Mouse (Mus musculus): ENCODE data around the gene Actrt2. TPM values are rescaled to one million over a fixed set of nuclear protein-coding genes. Genes with fewer than 3 reads are reported as not detected.

Actrt2 gene
- total RNA-seq, 4 experiments from 2014 or later: not detected

DNA sequence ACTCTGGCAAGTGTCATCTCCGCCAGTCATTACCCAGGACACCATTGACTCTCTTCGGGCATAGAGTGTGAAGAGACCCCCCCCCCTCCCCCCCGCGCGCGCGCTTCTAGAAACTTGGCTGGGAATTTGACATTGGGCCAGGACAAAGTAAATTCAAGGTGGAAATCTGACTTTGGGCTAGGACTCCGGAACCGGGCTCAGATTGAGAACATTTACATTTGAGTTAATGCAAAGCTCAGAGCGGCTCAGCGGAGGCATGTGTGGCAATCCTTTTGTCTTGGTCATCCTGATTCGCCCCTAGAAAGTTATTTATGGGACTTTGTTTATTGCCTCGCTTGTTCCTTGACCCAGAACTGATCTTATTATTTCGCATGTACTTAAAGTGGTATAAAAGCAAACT lies 14.6 kb upstream of the Actrt2 start:
- DNase-seq: no peak

GRCm38 (mm10) chr4:154675441-154676000 lies 7.9 kb upstream of the Actrt2 start:
- DNase-seq: no peak

GRCm38 (mm10) chr4:154674966-154675365 lies 7.3 kb upstream of the Actrt2 start:
- no peak for DNase-seq

DNA sequence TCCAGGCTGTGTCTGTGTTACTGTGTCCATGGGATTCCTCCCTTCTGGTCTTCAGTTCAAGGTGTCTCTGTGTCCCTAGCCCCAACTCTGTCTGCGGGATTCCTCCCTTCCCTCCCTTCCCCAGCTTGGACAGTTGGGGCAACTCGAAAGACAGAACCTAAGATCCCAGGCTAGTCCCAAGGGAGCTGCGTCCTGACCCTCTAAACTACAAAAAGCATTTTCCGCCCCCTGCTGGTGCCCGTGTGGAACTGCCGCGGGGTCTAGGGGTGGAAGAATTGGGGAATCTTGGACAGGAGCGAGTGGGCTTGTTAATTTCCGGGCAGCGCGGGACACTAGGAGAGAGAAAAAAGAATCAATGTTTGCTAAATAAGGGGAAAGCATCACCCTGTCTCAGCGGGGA lies 6.9 kb upstream of the Actrt2 start:
- no peak for DNase-seq

DNA sequence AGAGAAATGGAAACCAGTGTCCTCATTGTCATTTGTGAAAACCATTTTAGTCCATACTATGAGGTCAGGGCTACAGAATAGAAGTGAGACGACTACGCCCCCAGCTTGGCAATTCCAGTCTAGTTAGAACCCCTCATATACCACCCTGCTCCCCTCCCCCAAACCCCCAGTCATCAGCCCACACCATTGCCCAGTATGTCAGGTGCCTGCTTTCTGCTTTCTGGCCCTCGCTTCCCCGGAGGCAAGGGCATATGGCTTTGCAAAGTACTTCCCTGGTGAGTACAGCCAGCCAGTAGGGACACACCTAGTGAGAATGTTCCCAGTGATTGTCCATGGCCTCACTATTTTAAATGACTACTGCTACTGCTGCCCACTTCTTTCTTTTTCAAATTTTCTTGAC lies 6.3 kb upstream of the Actrt2 start:
- no peak for DNase-seq

DNA sequence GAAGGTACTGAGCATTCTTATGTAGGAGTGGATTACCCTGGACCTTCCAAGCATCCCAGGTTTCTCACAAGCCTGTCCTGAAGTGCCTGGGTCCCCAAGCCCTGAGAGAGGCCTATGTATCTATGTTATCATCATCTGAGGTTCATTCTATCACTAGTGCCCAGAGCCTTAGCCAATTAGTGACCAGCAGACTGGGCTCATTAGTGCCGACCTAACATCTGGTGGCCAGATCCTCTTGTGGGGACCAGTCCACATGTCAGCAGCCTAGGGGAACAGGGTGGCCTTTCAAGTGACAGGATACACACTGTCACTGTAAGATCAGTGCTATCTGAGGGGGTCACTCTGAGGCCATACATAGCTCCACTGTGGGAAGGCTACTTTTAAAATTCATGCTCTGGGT lies 4.4 kb upstream of the Actrt2 start:
- no peak for DNase-seq

GRCm38 (mm10) chr4:154671232-154671912 lies 3.7 kb upstream of the Actrt2 start:
- no peak for DNase-seq

- DNase-seq: peak; percentile 16
These were observed 4.9 kb downstream of the Actrt2 start for GRCm38 (mm10) chr4:154662681-154663215.

DNA sequence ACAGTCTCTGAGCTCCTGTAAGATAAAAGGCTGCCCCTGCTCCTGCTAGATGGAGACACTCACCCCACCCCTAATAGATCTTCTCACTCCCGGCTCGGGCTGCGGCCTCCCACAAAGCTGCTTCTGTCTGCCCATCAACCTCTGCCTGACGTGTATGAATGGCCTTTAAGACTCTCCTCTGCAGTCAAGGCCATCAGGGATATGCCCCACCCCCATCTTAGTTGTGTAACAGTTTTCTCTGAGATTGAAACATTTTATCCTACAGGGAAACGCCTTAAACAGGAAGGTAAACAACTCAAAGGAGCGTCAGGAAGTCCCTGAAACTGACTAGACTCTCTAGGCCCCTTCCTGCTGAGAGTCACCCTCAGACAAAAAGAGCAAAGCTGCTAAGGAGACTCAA lies 6.4 kb downstream of the Actrt2 start:
- DNase-seq: no peak

- no peak for DNase-seq
These were observed 7.6 kb downstream of the Actrt2 start for GRCm38 (mm10) chr4:154660025-154660424.

- DNase-seq: no peak
These were observed 12.3 kb downstream of the Actrt2 start for GRCm38 (mm10) chr4:154655134-154655910.

- DNase-seq: no peak
These were observed 15.2 kb downstream of the Actrt2 start for GRCm38 (mm10) chr4:154652494-154652893.

- no peak for DNase-seq
These were observed 18.5 kb downstream of the Actrt2 start for GRCm38 (mm10) chr4:154649083-154649747.

DNA sequence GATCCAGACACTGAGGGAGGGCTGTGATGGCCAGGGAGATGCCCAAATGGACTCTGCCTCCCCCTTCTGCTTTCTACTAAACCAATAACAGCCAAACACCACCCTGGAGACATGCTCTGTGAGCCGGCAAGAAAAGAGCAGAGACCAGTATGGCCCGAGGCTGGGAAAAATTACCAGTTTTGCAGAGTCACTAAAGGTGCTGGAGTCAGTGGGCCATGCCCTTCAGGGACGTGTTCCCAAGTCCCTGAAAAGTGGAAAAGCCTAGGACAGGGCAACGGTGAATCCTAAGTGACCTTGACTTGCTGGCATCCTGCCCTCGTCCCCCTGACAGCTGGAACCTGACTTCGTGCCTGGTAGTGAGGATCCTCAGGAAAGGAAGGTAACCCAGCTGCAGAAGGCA lies 25.2 kb downstream of the Actrt2 start:
- no peak for DNase-seq

DNA sequence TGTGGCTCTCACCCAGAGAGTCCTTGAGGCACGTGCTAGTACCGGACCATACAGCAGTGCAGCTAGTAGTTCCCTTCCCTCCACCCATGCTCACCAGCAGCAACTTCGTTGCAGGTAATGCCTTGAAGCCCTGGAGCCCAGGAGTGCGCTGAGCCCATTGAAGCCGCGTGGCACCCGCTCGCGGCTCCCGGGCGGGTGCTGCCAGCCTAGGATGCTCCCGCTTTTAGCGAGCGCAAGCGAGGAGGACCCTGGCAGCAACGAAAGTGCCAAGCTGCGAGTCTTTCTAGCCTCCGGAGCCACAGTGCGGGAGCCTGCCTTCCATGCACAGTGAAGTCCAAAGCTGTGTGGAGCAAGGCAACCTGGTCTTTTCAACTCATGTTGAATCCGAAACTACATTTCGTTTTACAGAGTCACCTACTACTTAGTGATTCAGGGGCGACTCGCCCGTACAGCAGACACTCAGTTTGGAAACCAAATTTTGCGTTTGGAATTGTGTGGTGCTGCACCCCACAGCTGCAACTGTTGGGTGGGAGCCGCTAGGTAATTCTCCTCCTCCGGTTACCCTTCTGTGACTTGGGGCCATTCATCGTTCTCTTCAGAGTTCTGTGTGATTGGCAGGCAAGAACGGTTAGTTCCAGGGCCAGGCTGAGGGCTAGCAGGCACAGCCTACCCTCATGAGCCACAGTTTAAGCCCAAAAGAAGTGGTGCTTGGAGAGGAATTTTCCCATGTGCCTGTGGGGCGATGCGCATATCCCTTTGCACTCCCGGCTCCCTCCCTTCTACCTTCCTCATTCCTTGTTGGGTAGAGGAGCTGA lies 26.2 kb downstream of the Actrt2 start:
- DNase-seq: no peak

GRCm38 (mm10) chr4:154640443-154641295 lies 27.0 kb downstream of the Actrt2 start:
- DNase-seq: no peak

GRCm38 (mm10) chr4:154639591-154640442 lies 27.9 kb downstream of the Actrt2 start:
- no peak for DNase-seq

GRCm38 (mm10) chr4:154639126-154639525 lies 28.5 kb downstream of the Actrt2 start:
- DNase-seq: no peak

DNA sequence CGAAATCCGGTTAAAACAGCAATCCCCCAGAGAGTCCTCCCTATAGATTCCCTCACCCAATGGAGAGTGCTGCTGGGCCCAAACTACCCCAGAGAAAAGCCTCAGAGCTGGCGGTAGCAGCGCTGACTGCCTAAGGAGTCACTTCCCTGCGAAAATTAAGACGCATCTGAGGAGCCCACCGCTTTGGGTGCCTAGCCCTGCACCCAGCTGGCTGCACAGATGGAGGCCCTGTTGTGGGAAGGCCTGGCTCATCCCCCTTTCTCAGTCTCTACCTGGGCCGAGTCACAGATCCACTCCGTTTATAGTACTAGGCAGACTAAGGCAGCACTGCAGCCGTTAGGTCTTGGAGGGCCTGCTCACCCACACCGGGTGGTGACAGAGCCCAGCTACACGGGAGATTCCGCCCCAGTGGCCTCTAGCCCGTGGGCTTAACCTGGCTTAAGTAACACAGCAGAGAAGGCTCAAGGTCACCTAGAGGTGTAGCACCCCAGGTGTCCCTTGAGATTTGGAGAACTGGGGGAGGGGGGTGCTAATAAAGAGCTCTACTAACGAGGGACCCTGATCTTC lies 29.3 kb downstream of the Actrt2 start:
- DNase-seq: no peak

Data from adrenal gland, adult 8-10 months (tissue).